Mouse (Mus musculus): ENCODE measurements around the gene Itgb5. TPM values are rescaled to one million over a fixed set of nuclear protein-coding genes. Genes with fewer than 3 reads are reported as not detected.

Gene Itgb5
- polyA plus RNA-seq, 1 experiment = 144 TPM

DNA sequence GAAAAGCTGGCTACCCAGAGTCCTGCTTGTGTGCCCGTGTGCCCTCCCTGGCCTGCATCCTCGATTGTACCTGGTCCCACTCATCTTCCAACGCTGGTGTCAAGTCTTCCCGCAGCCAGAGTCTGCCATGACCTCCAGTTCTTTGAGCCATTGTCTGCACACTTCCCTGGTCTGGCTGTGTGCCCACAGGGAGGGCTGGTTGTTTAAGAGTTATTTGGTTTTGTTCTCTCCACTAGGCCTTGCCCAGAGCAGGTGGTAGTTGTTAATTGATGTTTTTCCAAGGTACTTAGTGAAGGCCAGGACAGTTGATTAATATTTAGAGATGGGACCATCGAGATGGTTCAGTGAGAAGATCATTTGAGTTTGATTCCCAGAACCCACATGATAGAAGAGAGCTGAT, 54.7 kb downstream of the Itgb5 start:
- Histone ChIP-seq H3K4me1 (ENCODE audit: control insufficient read depth, insufficient read depth, low read length) (peaks cover 14% of the 10 kb centered on the region), H3K4me3 (replicated peaks; ENCODE audit: extremely low read depth, low read depth, low read length) (no peak overlapping the region)
- 60% methylated on average over 5 of the region's 5 CpGs for WGBS
- DNase-seq = no peak
- TF ChIP-seq POLR2A (IDR thresholded peaks at IDR 0.05; ENCODE audit: borderline replicate concordance, extremely low read depth, low read depth, low read length) (no peak), CTCF (IDR thresholded peaks at IDR 0.05; ENCODE audit: insufficient read depth, low read length) (no peak)

DNA sequence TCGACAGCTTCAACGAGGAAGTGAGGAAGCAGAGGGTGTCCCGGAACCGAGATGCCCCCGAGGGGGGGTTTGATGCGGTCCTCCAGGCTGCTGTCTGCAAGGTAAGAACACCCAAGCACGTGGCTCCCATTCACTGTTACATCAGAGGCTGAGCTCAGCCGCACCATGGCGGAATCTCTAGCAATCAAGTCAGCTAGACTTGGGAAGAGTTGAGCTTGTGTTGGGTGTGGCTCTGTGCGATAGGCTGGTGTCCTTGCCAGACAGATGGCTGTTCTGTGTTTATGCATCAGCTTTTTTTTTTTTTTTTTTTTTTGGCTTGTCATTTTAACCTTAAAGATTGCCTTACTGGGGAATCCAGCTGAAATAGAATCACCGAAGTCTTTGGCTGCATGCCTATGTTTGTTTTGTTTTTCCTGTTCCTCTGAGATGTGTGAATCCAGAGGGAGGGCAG, 55.6 kb downstream of the Itgb5 start:
- peak; percentile 9 for DNase-seq
- Histone ChIP-seq H3K4me3 (replicated peaks; ENCODE audit: extremely low read depth, low read depth, low read length) (no peak overlapping the region), H3K4me1 (ENCODE audit: control insufficient read depth, insufficient read depth, low read length) (peaks cover 14% of the 10 kb centered on the region)
- WGBS = 42% methylated on average over 11 of the region's 11 CpGs
- TF ChIP-seq CTCF (IDR thresholded peaks at IDR 0.05; ENCODE audit: insufficient read depth, low read length) (no peak), POLR2A (IDR thresholded peaks at IDR 0.05; ENCODE audit: borderline replicate concordance, extremely low read depth, low read depth, low read length) (no peak)

- Histone ChIP-seq H3K4me1 (ENCODE audit: control insufficient read depth, insufficient read depth, low read length) (peaks cover 14% of the 10 kb centered on the region), H3K4me3 (replicated peaks; ENCODE audit: extremely low read depth, low read depth, low read length) (no peak overlapping the region)
- WGBS = 75% methylated on average over 14 of the region's 14 CpGs
- TF ChIP-seq POLR2A (IDR thresholded peaks at IDR 0.05; ENCODE audit: borderline replicate concordance, extremely low read depth, low read depth, low read length) (no peak), CTCF (IDR thresholded peaks at IDR 0.05; ENCODE audit: insufficient read depth, low read length) (no peak)
- DNase-seq = no peak
Observed at GRCm38 (mm10) chr16:33885671-33886328, 56.3 kb downstream of the Itgb5 start.

- WGBS = 13% methylated on average over 6 of the region's 6 CpGs
- DNase-seq = peak; percentile 15
Observed at GRCm38 (mm10) chr16:33886665-33887064, 57.2 kb downstream of the Itgb5 start.

DNA sequence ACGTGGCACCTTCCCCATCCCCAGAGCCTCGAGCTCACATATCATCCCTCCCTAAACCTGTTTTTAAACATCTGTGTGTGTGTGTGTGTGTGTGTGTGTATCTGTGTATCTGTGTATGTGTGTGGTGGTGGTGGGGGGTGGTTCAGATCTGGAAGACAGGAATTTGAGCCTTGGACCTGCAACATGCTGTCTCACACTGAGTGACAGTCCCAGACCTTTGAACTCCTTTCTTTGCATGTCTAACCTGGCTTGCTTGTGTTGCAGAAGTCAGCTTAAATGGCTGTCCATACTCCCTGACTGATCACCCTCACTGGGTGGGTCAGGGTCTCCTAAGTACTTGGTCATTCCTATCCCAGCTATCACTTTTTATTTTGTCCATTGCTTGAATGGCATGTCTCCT, 58.5 kb downstream of the Itgb5 start:
- WGBS = 81% methylated on average over 2 of the region's 2 CpGs
- Histone ChIP-seq H3K4me1 (ENCODE audit: control insufficient read depth, insufficient read depth, low read length) (peaks cover 17% of the 10 kb centered on the region), H3K4me3 (replicated peaks; ENCODE audit: extremely low read depth, low read depth, low read length) (no peak overlapping the region)
- no peak for DNase-seq
- TF ChIP-seq POLR2A (IDR thresholded peaks at IDR 0.05; ENCODE audit: borderline replicate concordance, extremely low read depth, low read depth, low read length) (no peak), CTCF (IDR thresholded peaks at IDR 0.05; ENCODE audit: insufficient read depth, low read length) (no peak)

More at GRCm38 (mm10) chr16:33886665-33887064, 57.2 kb downstream of the Itgb5 start:
- no peak for TF ChIP-seq CTCF (IDR thresholded peaks at IDR 0.05; ENCODE audit: insufficient read depth, low read length)
- no peak for TF ChIP-seq POLR2A (IDR thresholded peaks at IDR 0.05; ENCODE audit: borderline replicate concordance, extremely low read depth, low read depth, low read length)
- peaks cover 17% of the 10 kb centered on the region for H3K4me1 ChIP-seq (ENCODE audit: control insufficient read depth, insufficient read depth, low read length)
- H3K4me3 ChIP-seq (replicated peaks; ENCODE audit: extremely low read depth, low read depth, low read length) = no peak overlapping the region

- DNase-seq = no peak
- TF ChIP-seq POLR2A (IDR thresholded peaks at IDR 0.05; ENCODE audit: borderline replicate concordance, extremely low read depth, low read depth, low read length) (no peak), CTCF (IDR thresholded peaks at IDR 0.05; ENCODE audit: insufficient read depth, low read length) (no peak)
- 88% methylated on average over 13 of the region's 13 CpGs for WGBS
- H3K4me1 ChIP-seq (ENCODE audit: control insufficient read depth, insufficient read depth, low read length) = peaks cover 15% of the 10 kb centered on the region
- H3K4me3 ChIP-seq (replicated peaks; ENCODE audit: extremely low read depth, low read depth, low read length) = no peak overlapping the region
Observed at GRCm38 (mm10) chr16:33889000-33889607, 59.6 kb downstream of the Itgb5 start.

GRCm38 (mm10) chr16:33891099-33891498, 61.6 kb downstream of the Itgb5 start:
- no peak for DNase-seq
- WGBS = 69% methylated on average over 8 of the region's 8 CpGs

GRCm38 (mm10) chr16:33891561-33892281, 62.3 kb downstream of the Itgb5 start:
- H3K4me1 ChIP-seq (ENCODE audit: control insufficient read depth, insufficient read depth, low read length) = 0 out of 2 replicates have a peak, but pooled peaks cover 5% of the 10 kb centered on the region
- TF ChIP-seq POLR2A (IDR thresholded peaks at IDR 0.05; ENCODE audit: borderline replicate concordance, extremely low read depth, low read depth, low read length) = no peak
- TF ChIP-seq CTCF (IDR thresholded peaks at IDR 0.05; ENCODE audit: insufficient read depth, low read length) = no peak
- 7% methylated on average over 14 of the region's 14 CpGs for WGBS
- DNase-seq = peak; percentile 82
- peak overlapping the region; percentile 0 for H3K4me3 ChIP-seq (replicated peaks; ENCODE audit: extremely low read depth, low read depth, low read length)

More at GRCm38 (mm10) chr16:33891099-33891498, 61.6 kb downstream of the Itgb5 start:
- TF ChIP-seq CTCF (IDR thresholded peaks at IDR 0.05; ENCODE audit: insufficient read depth, low read length) = no peak
- TF ChIP-seq POLR2A (IDR thresholded peaks at IDR 0.05; ENCODE audit: borderline replicate concordance, extremely low read depth, low read depth, low read length) = no peak
- no peak overlapping the region for H3K4me3 ChIP-seq (replicated peaks; ENCODE audit: extremely low read depth, low read depth, low read length)
- peaks cover 10% of the 10 kb centered on the region for H3K4me1 ChIP-seq (ENCODE audit: control insufficient read depth, insufficient read depth, low read length)

GRCm38 (mm10) chr16:33892539-33892938, 63.1 kb downstream of the Itgb5 start:
- TF ChIP-seq POLR2A (IDR thresholded peaks at IDR 0.05; ENCODE audit: borderline replicate concordance, extremely low read depth, low read depth, low read length) (no peak), CTCF (IDR thresholded peaks at IDR 0.05; ENCODE audit: insufficient read depth, low read length) (no peak)
- WGBS = 26% methylated on average over 6 of the region's 6 CpGs
- Histone ChIP-seq H3K4me3 (replicated peaks; ENCODE audit: extremely low read depth, low read depth, low read length) (peak overlapping the region; percentile 15), H3K4me1 (ENCODE audit: control insufficient read depth, insufficient read depth, low read length) (0 out of 2 replicates have a peak, but pooled peaks cover 5% of the 10 kb centered on the region)
- DNase-seq = peak; percentile 46

Measured in lung, adult 2 months (tissue).